Mouse (Mus musculus) monocyte, adult 59 days (primary cell): ENCODE data around the gene Fshr. TPM values are rescaled to one million over a fixed set of nuclear protein-coding genes. Genes with fewer than 3 reads are reported as not detected.

Source experiments
- total RNA-seq, 2 experiments: library from RNA; stranded (reverse); gene quantifications; one replicate each; pipeline ENCODE4 v1.2.4; 2023

The Fshr gene
- total RNA-seq = not detected

GRCm38 (mm10) chr17:89200575-89200974, at the start of gene Fshr:
Gene Fshr, minus strand, starts transcription at chr17:89200675.

